Mouse (Mus musculus) WW6 (cell line): Measurements from ENCODE around the gene Sh2b1.

Experiments used
- DNase-seq: peaks from one replicate; pipeline ENCODE4 v3.0.0-alpha.2; 2013; ENCODE audit warnings: low read depth, low spot score

Sh2b1 gene

DNA sequence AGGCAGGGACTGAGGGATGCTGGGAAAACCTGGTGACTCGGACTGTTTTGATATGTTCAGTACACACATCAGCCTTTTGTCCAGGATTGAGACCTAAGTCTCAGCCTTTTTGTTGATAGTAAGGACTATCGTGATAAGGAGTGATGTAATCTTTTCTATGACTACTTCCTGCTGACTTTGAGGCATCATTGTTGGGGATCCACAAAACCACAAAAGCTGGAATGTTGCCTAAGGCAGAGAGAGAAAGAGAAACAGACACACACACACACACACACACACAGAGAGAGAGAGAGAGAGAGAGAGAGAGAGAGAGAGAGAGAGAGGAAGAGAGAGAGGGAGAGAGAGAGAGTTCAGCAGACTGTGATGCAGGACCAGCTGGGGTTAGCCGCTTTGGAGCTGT, 56.7 kb downstream of the Sh2b1 start:
- DNase-seq, result no peak

DNA sequence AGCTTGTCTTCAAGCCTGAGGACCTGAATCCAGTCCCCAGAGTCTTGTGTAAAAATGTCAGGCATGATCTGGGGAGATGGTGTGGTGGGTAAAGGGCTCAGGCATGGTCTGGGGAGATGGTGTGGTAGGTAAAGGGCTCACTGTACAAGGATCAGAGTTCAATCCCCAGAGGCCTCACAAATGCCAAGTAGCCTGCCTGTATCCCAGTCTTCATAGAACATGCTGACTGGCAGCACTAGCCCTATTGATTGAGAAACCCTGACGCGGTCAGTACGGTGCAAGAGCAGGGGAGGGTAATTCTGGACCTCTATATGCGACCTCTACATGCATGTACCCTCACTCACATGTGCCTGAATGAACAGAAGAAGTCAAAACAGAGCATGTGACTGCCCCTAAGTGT, 57.6 kb downstream of the Sh2b1 start:
- no peak for DNase-seq

DNA sequence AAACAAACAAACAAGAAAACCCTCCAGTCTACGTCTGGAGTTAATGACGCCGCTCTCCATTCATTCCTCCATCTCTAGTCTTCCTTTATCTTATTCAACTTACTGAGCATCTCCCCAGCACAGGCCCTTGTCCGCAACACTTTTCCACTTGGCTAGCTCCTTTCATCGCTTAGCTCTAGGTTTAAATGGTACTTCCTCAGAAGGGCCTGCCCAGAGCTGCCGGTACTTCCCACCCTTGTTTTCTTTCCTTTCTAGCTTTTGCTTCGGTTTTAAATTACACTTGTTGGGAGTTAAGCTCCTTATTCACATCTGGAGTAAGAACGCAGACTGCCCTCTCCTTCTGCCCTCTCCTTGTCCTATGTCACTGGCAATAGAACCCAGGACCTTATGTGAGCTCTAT, 58.2 kb downstream of the Sh2b1 start:
- no peak for DNase-seq
